Mouse (Mus musculus) cerebellum, adult 2 months (tissue): ENCODE measurements around the gene Olfr1339.

Experiments used
- CTCF ChIP-seq: fragments of 200-500 bp; IDR thresholded peaks from 2 replicates; pipeline ENCODE4 v1.5.1; 2011; ENCODE audit warnings: low read depth, mild to moderate bottlenecking, control low read depth, low read length, moderate library complexity, borderline replicate concordance; ENCODE audit not compliant: insufficient read depth
- POLR2A ChIP-seq: fragments of 200-500 bp; IDR thresholded peaks from 2 replicates; pipeline ENCODE4 v1.6.1; 2011; ENCODE audit warnings: low read length, control low read depth, borderline replicate concordance; ENCODE audit not compliant: insufficient read depth

- TF ChIP-seq CTCF (no peak), POLR2A (no peak)
These were observed 20.3 kb upstream of the Olfr1339 start for GRCm38 (mm10) chr4:118711656-118712055.
